Mouse (Mus musculus): Measurements from ENCODE around the gene Ifitm3.
"Not testable (repeated sequence)": the region's sequence is repeated elsewhere in the genome, so short reads cannot be mapped to it uniquely, and the experiment has no call there.

Ifitm3 gene

DNA sequence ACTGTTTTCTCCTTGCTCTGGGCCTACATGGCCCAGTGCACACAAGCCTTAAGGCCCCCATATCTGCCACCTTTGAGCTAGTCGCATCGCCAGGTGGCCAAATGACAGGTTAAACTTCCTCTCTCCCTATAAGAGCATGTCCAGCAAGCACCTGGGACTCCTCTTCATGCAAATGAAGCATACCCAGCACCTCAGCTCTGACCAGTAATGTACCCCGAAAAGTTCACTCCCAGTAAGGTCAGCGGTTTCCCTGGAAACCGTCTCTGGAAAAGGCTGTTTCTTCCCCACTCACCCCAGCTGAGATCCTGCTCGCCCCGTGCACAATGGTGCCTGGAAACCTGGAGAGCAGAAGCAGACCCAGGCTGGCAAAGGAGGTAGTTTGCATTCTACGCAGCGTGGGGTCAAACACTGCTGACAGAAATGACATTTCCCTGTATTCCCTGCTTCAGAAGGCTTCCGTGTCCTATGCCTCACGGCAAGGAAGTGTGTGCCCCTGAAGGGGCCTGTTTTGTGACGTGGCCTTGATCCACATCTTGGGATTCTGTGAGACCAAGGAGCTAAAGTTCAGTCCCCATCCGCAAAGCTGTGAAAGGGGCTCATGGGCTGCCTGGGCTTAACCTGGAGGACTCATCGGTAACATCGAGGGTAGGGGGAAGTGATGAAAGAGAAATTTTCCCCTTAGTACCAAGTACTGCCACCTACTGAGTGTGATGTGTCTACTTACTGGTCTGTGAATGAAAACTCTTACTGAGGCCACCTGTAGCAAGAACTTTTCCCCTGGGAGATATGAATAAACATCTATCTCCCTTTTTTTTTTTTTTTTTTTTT, 9.5 kb downstream of the Ifitm3 start:
- no peak for DNase-seq (ENCODE audit: low read depth, low spot score)

DNA sequence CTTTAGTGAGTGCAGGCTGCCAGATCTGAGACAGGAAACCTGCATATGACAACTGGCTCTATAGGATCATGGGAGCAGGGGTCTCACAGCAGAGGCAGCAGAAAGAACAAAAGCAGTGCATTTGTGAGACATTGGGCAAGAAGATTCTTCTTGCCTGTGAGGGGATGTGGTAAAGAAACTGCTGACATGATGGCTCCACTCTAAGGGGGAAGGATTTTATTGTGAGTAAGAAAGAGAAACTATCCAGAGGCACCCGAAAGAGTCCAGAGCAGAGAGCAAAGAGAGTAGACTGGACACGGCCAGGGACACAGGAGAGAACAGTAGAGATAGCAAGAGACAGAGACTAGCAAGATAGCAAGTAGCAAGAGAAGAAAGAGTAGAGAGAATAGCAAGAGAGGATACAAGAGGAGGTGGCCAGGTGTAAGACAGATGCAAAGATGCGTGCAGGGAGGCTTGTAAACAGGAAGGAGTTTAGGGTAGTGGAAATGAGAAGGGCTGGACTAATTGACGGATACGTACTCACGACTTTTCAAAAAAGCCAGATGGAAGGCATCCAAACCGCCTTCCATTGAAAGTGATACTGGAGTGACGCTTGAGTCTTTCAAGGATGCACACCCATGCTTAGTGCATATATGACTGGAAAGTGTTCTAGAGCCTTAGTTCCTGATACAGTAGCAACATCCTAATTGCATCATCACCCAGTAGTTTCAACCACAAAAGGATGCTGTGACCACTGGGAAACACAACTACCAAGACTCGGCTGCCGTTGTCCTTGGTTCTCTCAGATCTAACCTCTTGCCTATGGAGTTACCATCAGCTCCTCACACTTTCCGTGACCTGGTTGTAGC, 11.5 kb downstream of the Ifitm3 start:
- DNase-seq (ENCODE audit: low read depth, low spot score): peak; percentile 33

DNA sequence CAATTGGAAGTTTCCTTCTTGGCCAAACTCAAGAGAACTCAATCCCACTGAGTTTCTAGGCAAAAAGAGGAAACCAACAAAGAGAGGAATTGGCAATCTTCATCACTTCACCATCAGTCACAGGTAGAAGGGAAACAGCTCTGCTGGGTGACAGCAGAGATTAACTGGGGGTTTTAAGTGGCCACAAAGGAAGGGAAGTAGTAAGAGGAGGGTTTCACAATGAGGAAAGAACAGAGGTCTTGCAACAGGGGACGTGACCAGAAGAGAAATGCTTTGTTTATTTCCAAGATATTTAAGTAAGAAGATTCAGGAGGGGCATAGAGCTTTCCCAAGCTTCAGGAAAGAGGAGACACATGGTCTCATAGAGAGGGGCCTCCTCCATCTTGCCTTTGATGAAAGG, 12.8 kb downstream of the Ifitm3 start:
- no peak for DNase-seq (ENCODE audit: low read depth, low spot score)

DNA sequence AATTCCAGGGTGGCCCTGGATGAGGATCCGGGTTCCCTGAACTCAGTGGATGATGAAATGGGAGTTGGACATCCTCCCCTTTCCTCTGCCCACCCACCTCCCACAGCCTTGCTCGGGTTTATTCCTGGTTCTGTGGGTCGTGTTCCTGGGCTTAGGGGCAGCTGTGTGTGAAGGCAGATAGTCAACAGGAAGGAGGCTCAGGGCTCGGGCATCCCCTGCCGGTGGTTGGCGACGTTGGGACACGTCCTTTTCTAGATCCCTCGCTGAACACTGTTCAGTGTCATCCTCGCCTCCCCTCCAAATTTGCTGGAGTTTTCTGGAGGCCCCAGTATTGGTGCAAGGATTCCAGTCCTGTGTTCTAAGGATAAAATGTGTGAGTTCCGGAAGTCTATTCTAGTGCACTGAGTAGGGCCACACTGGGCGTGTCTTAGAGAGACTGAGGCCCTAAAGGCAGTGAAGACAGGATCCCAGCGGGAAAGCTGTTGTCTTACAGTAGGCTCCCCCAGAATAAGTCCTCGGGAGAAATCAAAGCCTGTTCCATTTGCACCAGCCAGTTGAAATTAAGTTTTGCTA, 19.4 kb downstream of the Ifitm3 start:
- peak; percentile 47 for DNase-seq (ENCODE audit: low read depth, low spot score)

DNA sequence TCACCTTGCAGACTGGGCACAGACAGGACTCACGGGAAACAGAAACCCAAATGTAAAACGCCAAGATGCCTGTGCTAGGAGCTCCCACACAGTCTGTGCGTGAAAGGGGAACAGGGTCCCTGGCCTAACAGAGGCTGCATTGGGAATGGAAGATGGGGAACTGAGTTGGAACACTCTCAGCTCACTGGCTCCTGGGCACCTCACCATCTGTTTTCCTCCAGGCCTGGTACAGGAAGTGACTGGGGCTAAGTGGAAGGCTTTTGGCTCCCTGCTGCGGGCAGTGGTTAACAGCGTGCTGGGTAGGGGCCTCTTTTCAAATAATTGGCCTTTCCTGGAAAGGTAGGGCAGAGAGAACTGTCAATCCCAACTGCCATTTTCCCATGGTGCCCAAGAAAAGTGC, 19.9 kb downstream of the Ifitm3 start:
- DNase-seq (ENCODE audit: low read depth, low spot score): peak; percentile 8

DNA sequence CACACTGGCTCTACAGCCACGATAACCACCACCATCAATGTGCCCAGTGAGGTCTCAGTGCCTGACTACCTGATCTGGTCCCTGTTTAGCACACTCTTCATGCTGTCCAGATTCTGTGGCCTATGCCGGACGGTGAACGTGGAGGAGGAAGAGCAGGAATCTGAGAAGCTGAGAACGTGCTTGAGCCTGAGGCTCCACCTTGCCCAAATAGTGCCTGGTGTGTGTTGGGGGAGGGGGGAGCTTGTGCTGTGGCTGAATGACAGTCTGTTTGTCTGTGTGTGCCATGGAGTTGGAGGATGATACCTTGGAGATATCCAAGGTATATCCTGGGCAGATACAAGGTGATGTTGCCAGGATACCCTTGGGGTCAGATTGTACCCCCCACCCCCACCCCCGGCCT, 20.4 kb downstream of the Ifitm3 start:
- DNase-seq (ENCODE audit: low read depth, low spot score): peak; percentile 11

DNA sequence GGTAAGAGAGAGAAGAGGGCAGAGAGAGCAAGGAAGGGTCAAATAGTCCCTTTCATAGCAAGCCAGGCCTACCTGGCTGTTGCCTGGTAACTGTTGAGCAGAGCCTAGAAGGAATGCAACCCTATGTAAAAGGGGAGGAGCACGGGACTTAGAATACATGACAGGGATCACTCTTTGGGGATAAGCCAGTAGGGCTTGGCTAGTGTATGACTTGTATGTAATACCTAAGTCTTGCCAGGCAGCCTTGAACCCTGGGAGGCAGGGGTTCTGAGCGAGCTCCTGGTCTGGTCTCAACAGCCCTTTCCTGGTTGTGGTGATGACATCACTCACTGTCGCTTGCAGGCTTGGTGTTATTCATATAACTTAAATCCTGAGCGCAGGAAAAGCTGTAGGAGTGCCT, 21.5 kb downstream of the Ifitm3 start:
- DNase-seq (ENCODE audit: low read depth, low spot score): no peak

DNA sequence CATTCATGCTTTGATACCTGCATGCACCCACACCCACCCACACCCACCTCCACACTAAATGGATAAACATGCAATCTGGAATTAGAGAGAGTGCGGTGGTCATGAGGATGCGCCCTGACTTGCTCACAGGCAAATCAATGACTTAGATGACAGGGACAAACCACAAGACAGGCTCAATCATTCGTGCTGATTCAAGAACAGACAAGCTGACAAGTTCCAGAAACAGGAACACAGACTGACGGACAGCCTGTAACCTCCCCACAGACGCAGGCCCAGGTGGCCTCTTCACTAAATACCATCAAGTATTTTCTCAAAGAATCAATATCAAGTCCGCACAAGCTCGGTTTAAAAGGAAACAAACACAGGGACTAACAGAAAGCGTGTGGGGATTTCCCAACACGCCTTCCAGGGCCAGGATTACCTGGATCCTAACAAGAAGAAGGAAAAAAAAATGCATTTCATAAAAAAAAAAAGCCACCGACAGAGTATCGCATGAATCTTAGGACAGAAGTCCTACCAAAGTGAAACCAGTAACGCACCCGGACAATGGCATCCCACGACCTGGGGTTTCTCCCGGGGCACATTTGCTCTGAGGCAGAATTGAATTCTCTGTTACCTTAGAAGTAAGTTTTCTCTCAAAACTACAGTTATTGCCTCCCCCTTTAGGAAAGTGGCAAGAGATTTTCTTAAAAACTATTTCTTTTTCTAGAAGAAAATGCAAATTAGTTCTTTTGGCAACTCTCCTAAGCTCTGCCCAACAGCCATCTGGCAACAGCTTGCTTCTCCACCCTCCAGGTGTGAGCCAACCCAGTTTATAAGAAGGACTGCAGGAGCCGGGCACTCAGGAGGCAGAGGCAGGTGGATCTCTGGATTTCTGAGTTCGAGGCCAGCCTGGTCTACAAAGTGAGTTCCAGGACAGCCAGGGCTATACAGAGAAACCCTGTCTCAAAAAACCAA, 23.1 kb downstream of the Ifitm3 start:
- DNase-seq (ENCODE audit: low read depth, low spot score): no peak

DNA sequence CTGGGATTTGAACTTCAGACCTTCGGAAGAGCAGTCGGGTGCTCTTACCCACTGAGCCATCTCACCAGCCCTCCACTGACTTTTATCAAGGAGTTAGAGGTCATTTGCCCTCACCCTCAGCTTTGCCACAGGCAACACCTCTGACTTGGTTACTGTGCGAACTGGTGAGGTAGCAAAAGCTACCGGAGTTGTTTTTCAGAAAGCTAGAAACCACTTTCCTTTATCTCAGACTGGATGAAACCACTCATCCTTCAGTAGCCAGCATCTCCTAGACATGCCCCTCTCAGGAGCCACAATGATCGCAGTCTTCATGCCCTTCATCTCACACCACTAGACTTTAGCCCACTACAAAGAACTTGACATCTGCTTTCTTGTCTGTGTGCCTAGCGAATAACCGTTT, 27.6 kb downstream of the Ifitm3 start:
- DNase-seq (ENCODE audit: low read depth, low spot score): no peak

DNA sequence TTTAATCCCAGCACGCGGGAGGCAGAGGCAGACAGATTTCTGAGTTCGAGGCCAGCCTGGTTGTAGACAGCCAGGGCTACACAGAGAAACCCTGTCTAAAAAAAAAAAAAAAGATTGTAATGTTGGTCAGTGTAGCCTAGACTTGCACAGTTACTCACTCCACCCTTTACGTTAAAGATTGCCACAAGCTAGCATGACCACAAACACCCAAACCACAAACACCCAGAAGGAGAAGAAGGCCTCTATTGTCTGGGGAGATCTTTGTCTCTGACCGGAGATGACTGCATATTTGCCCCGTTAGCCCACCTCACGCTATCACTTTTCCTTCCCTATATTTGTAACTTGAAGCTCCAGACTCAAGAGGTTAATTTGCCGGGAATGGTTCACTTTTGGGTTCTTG, 28.9 kb downstream of the Ifitm3 start:
- DNase-seq (ENCODE audit: low read depth, low spot score): no peak

DNA sequence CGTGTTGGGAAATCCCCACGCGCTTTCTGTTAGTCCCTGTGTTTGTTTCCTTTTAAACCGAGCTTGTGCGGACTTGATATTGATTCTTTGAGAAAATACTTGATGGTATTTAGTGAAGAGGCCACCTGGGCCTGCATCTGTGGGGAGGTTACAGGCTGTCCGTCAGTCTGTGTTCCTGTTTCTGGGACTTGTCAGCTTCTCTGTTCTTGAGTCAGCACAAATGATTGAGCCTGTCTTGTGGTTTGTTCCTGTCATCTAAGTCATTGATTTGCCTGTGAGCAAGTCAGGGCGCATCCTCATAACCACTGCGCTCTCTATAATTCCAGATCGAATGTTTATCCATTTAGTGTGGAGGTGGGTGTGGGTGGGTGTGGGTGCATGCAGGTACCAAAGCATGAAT, 33.9 kb downstream of the Ifitm3 start:
- DNase-seq (ENCODE audit: low read depth, low spot score): not testable (repeated sequence)

DNA sequence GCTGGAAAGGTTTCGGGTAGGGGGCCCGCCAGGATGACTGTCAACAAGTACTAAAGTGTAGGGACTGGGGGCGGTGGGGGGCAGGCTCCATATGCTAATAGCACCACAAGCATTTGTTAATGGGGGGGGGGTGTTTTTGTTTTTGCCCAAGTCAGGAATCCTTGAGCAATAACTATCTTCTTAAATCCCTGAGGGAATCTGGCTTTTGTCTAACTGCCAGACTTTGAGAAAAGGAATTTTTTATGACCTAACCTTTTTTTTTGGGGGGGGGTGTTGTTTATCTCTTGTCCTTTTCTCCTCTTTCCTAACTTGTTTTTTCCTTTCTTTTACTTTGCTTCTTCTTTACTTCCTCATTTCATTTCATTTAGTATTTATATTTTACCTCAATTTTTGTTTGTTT, 35.1 kb downstream of the Ifitm3 start:
- no peak for DNase-seq (ENCODE audit: low read depth, low spot score)

DNA sequence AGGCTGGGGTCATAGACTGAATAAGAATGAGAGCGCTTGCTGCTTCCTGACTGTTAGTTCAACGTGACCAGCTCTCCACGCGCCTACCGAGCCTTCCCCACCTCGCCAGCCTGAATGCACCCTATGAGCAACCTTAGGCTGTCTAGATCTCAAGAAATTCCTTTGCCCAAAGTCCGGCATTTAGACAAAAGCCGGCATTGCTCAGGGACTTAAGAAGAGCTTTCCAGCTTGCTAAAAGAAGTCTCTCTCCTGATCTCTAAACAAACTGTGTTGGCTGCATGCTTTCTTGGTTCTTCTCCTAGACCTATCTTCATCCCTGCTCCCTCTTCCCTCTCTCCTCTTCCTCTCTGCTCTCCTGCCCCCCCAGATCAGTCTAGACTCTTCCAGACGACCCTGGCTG, 35.6 kb downstream of the Ifitm3 start:
- no peak for DNase-seq (ENCODE audit: low read depth, low spot score)

DNA sequence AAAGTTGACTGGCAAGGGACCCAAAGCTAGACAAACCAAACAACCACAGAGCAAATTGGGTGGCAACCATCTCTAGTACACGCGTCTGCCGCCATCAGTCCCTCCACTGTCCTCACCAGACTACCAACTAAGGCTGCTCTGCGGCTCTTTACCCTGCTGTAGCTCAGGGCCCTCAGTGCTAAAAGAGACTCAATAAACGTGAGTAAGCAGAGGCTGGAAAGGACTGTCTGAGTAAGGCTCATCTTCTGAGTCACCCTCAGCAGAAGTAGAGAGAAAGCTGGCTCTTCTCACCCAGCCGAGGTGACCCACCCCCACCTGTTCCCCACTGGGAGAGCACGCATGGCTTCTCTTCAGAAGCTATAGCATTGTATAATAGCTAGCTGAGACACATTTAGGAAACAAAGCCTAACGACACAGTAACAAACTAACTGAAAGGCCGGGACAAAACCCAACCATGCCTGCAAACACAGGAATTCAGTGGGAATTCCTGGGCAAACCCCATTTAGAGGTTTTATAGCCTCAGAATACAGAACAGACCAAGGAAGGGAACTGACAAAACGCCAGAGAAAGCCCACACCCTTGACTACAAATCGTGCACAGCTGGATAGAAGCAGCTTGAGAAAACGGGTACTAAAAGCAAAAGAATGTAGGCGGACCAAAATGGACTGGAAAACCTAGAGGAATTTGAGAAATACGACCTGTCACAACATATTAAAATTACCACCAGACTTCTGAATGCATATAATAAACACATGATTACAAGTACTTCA, 37.0 kb downstream of the Ifitm3 start:
- no peak for DNase-seq (ENCODE audit: low read depth, low spot score)

DNA sequence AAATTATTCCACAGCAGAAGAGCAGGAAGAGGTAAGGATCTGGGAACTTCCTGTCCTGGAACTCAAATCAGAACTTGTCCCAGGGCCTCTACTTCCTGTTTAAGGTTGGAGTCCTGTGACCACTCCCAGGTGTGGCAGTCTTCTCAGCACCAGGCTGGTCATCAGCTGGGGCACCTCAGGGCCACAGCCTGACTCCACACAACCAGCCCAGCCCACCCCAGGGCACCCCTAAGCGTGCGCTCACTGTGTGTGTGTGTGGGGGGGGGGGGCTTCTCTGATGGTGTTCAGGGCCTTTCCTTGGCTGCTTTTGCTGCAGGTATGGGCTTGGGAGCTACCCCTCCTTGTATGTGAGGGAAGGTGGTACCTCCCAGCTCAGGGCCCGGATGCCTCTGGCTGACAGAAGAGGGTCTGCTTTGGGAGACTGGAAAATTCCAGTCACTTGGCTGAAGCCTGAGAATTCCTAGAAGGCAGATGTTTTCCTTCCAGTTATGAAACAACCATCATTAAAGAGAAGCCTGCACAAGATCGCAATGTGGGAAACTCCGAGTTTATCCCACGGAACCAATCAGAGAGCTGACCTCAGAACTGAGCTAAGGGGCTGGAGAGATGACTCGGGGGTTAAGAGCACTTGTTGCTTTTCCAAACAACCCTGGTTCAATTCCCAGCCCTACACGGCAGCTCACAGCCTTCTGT, 38.9 kb downstream of the Ifitm3 start:
- no peak for DNase-seq (ENCODE audit: low read depth, low spot score)

DNA sequence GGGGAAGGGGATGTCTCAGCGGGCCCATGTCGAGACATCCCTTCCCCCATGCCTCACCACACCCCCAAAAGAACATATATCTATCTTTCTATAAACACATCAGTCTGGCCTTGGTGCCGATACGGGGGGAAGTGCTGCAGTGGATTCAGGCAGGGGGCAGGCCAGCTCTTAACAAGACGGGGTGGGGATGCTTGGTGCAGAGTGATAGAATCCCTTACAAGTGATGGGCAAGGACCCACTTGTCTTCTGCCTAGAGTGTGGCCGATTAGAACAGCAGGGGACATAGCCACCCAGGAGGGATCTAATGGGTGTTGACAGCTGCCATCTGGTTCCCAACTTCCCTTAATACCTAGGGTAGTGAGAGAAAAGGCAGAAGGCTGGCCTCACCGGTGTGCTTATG, 39.6 kb downstream of the Ifitm3 start:
- DNase-seq (ENCODE audit: low read depth, low spot score): no peak

DNA sequence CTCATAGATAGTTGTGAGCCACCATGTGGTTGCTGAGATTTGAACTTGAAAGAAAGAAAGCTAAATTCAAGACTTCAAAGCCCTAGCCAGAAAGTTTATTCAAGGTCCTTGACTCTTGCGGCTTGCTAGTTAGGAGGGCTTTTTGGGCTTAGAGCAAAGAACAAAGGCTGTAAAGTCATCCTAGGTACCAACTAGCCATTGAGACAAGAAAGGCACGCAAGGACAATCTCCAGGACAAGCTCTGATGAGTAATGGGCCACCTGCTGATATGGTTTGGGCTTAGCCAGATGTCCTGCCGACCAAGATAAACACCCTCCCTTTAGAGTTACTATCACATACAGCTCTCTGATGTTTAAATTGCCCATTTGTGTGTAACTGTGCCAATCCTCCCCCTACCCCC, 41.9 kb downstream of the Ifitm3 start:
- not testable (repeated sequence) for DNase-seq (ENCODE audit: low read depth, low spot score)

DNA sequence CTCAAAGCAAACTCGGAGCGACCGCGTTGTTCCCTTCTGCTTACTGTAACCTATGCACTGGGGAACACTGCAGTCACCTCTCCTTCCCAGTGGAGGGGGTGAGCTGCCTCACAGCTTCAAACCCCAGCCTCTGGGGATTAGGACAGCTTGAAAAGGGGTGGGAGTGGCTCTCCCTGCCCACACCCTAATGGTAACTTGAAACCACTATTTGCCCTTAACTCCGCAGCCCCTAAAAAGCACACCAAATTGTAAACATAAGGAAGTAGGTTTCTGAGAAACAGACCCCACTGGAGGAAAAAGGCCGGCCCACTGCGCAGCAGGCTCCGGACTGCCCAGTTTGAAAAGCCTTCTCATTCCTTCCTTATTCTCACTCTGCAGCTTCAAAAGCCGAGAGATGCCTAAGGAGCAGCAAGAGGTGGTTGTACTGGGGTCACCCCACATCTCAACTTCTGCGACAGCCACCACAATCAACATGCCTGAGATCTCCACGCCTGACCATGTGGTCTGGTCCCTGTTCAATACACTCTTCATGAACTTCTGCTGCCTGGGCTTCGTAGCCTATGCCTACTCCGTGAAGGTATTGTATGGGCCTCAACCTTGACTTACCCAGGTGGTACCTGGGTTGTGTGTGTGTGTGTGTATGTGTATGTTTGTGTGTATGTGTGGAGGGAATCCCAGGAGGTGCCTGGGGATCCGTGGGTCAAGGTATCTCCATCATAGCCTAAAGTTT, 42.5 kb downstream of the Ifitm3 start:
- no peak for DNase-seq (ENCODE audit: low read depth, low spot score)

DNA sequence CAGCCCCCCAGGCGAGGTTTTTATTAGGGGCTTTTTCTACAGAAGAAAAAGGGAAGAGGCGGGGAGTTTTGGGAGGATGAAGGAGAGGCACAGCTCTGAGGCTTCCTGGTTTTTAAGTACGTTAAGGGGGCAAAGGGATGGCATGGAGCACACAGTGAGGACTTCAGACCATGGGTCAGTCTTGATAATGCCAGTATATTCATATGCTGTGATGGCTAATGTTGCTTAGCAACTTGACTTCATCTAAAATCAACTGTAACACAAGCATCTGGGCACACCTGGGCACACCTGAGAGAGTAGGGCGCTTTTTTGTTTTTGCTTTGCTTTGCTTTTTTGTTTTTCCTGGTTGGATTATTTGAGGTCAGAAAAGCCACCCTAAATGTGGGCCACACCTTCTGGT, 43.6 kb downstream of the Ifitm3 start, which contains the start of gene Ifitm1:
Gene Ifitm1, plus strand, starts transcription at position 301 of the 400 bp plus-strand sequence.
- no peak for DNase-seq (ENCODE audit: low read depth, low spot score)
